Mouse (Mus musculus) lung, postnatal 36 days (tissue): ENCODE data around the gene Mthfsl.
"Not testable (repeated sequence)": the region's sequence is repeated elsewhere in the genome, so short reads cannot be mapped to it uniquely, and the experiment has no call there.

Experiments used
- DNase-seq: peaks from one replicate; pipeline ENCODE4 v3.0.0; 2022; ENCODE audit warnings: mixed read lengths

Mthfsl gene

GRCm38 (mm10) chr9:88719989-88720537 lies at the start of gene Mthfsl:
Mthfsl (minus strand) TSS chr9:88720296.
- DNase-seq: peak; percentile 69

GRCm38 (mm10) chr9:88769470-88769869 lies 49.4 kb upstream of the Mthfsl start:
- DNase-seq: not testable (repeated sequence)

- DNase-seq: peak; percentile 73
Measured at GRCm38 (mm10) chr9:88746687-88747086, 26.6 kb upstream of the Mthfsl start.

- DNase-seq: not testable (repeated sequence)
Measured at GRCm38 (mm10) chr9:88746046-88746445, 25.9 kb upstream of the Mthfsl start.

GRCm38 (mm10) chr9:88735289-88735688 lies 15.2 kb upstream of the Mthfsl start:
- DNase-seq: not testable (repeated sequence)

- peak; percentile 87 for DNase-seq
Measured at GRCm38 (mm10) chr9:88733182-88733581, 13.1 kb upstream of the Mthfsl start.

- DNase-seq: not testable (repeated sequence)
Measured at GRCm38 (mm10) chr9:88732334-88732733, 12.2 kb upstream of the Mthfsl start.

GRCm38 (mm10) chr9:88731728-88732127 lies 11.6 kb upstream of the Mthfsl start, which contains the start of gene Bcl2a1d:
Bcl2a1d (minus strand) TSS chr9:88731914.
- DNase-seq: peak; percentile 58

- not testable (repeated sequence) for DNase-seq
Measured at GRCm38 (mm10) chr9:88728311-88728710, 8.2 kb upstream of the Mthfsl start.

GRCm38 (mm10) chr9:88721628-88722027 lies 1.5 kb upstream of the Mthfsl start:
- not testable (repeated sequence) for DNase-seq

GRCm38 (mm10) chr9:88719073-88719921 lies 799 bp downstream of the Mthfsl start:
- DNase-seq: not testable (repeated sequence)

- DNase-seq: not testable (repeated sequence)
Measured at GRCm38 (mm10) chr9:88718593-88718992, 1.5 kb downstream of the Mthfsl start.

- DNase-seq: peak; percentile 74
Measured at GRCm38 (mm10) chr9:88718140-88718539, 2.0 kb downstream of the Mthfsl start.

- not testable (repeated sequence) for DNase-seq
Measured at GRCm38 (mm10) chr9:88714515-88714914, 5.6 kb downstream of the Mthfsl start.

- DNase-seq: not testable (repeated sequence)
Measured at GRCm38 (mm10) chr9:88712164-88712749, 7.8 kb downstream of the Mthfsl start.

- not testable (repeated sequence) for DNase-seq
Measured at GRCm38 (mm10) chr9:88710910-88711438, 9.1 kb downstream of the Mthfsl start.

- not testable (repeated sequence) for DNase-seq
Measured at GRCm38 (mm10) chr9:88710439-88710838, 9.7 kb downstream of the Mthfsl start.

- DNase-seq: peak; percentile 44
Measured at GRCm38 (mm10) chr9:88709794-88710193, 10.3 kb downstream of the Mthfsl start.

- DNase-seq: no peak
Measured at GRCm38 (mm10) chr9:88709304-88709703, 10.8 kb downstream of the Mthfsl start.

- DNase-seq: no peak
Measured at GRCm38 (mm10) chr9:88706700-88707099, 13.4 kb downstream of the Mthfsl start.

- not testable (repeated sequence) for DNase-seq
Measured at GRCm38 (mm10) chr9:88705157-88705556, 14.9 kb downstream of the Mthfsl start.

- DNase-seq: not testable (repeated sequence)
Measured at GRCm38 (mm10) chr9:88698746-88699145, 21.4 kb downstream of the Mthfsl start.

GRCm38 (mm10) chr9:88691307-88691706 lies 28.8 kb downstream of the Mthfsl start:
- DNase-seq: not testable (repeated sequence)
